ENCODE assay signal across 10 mouse cellular contexts in the genomic region with DNA sequence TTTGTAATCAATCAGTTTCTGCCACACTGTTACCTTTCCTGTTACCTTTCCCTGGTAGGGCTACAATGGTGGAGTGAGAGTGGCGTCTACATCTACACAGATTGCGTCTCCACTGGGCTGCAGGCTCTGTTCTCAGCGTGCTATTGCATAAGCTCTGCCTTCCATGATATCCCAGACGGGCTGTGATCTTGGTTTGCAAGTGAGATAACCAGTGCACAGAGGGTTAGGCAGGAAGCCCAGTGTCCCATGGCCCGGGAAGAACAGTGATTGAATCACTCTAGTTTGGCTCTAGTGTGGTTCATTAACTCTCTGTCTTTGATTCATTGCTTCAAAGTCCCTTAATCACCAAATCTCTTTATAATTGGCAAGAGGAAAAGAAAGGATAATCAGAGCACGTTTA.
"Had no signal": no experiment of that assay in that cellular context is flagged by ENCODE, and none has a peak within 500 bp of the region (broad histone marks: within the 10 kb centered on the region; RNA-seq: fewer than 3 reads in every experiment).

No protein-coding gene starts in this region.

- H3K9ac ChIP-seq: limb, embryonic 13.5 days; liver, embryonic 14.5 days; midbrain, embryonic 12.5 days had no signal

- H3K27me3 ChIP-seq: limb, embryonic 13.5 days; midbrain, embryonic 12.5 days had no signal

- H3K4me2 ChIP-seq: limb, embryonic 13.5 days; midbrain, embryonic 12.5 days had no signal

- H3K36me3 ChIP-seq: limb, embryonic 13.5 days; midbrain, embryonic 12.5 days had no signal

- H3K27ac ChIP-seq: limb, embryonic 13.5 days; liver, embryonic 14.5 days; midbrain, embryonic 12.5 days had no signal

- DNase-seq: kidney, postnatal 14 days; left cerebral cortex, postnatal 4 days; lung, adult 18-20 months; right cerebral cortex, adult 18-20 months; right cerebral cortex, postnatal 25 days; thymus, adult 18-20 months; thymus, postnatal 14 days had no signal

- H3K4me1 ChIP-seq: limb, embryonic 13.5 days; midbrain, embryonic 12.5 days had no signal

- H3K4me3 ChIP-seq: limb, embryonic 13.5 days; midbrain, embryonic 12.5 days had no signal

- H3K9me3 ChIP-seq: limb, embryonic 13.5 days; midbrain, embryonic 12.5 days had no signal
